ENCODE assay signal across 9 mouse cellular contexts in the genomic region with DNA sequence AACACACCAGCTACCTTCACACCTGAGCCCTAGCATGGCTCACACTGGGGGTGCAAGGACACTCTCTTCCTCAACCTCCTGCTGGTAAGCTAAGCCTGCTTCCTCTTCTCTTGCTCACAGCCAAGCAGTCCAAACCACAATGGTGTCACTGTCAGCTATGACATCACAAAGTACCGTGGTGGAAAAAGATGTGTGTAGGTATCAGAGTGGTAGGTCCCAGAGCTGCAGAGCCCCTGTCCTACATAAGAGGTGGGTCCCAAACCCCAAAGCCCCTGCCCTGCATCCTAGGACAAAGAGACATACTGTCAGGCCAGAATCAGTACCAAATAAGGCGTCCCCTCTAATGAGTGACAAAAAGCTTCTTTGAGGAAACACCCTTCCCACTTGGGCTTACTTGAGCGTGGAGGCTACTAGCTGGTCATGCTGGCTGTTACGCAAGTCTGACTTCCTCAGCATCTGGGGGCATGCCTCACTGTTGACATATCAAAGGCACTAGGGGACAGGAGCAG. TPM values are rescaled to one million over a fixed set of nuclear protein-coding genes. Genes with fewer than 3 reads are reported as not detected.
A peak's percentile ranks its signal among the peaks of the same experiment; 100 is the strongest.
DNase-seq lines count a peak whose midpoint lies in the region; ATAC-seq and TF ChIP-seq lines count a peak whose summit lies in the region.
"Had no signal": no experiment of that assay in that cellular context is flagged by ENCODE, and none has a peak within 500 bp of the region (broad histone marks: within the 10 kb centered on the region; RNA-seq: fewer than 3 reads in every experiment).

No protein-coding gene starts in this region.

- no peak for TF ChIP-seq CTCF in embryonic fibroblast, embryonic 13.5 days (IDR thresholded peaks at IDR 0.05; ENCODE audit: borderline replicate concordance, insufficient read depth, low read length)
- no peak for TF ChIP-seq CTCF in small intestine, adult 2 months (IDR thresholded peaks at IDR 0.05; ENCODE audit: extremely low read depth, insufficient read length, insufficient replicate concordance, low read depth, low read length)

- H3K4me2 ChIP-seq in liver, embryonic 15.5 days, result no peak overlapping the region
- no peak overlapping the region for H3K4me2 ChIP-seq in forebrain, embryonic 13.5 days

- 24% methylated on average over 4 of the region's 4 CpGs for WGBS in liver, embryonic 15.5 days (ENCODE audit: insufficient replicate concordance)
- 66% methylated on average over 4 of the region's 4 CpGs for WGBS in small intestine, adult 2 months
- 79% methylated on average over 4 of the region's 4 CpGs for WGBS in forebrain, embryonic 10.5 days
- 85% methylated on average over 4 of the region's 4 CpGs for WGBS in forebrain, embryonic 13.5 days

- no peak overlapping the region for H3K4me3 ChIP-seq in embryonic fibroblast, embryonic 13.5 days (ENCODE audit: insufficient read depth, low read length)
- no peak overlapping the region for H3K4me3 ChIP-seq in liver, embryonic 15.5 days (replicated peaks)
- H3K4me3 ChIP-seq in small intestine, adult 2 months (ENCODE audit: low read depth, low read length), result no peak overlapping the region
- H3K4me3 ChIP-seq in forebrain, embryonic 10.5 days, result no peak overlapping the region
- no peak overlapping the region for H3K4me3 ChIP-seq in forebrain, embryonic 13.5 days

- H3K27me3 ChIP-seq in liver, embryonic 15.5 days, result peaks cover 4% of the 10 kb centered on the region; the same call in 1 of the 2 replicates
- no peaks in the 10 kb centered on the region for H3K27me3 ChIP-seq in small intestine, adult 2 months (ENCODE audit: control insufficient read depth, insufficient read depth, low read length)
- H3K27me3 ChIP-seq in forebrain, embryonic 10.5 days (ENCODE audit: poor library complexity, severe bottlenecking), result peaks cover 16% of the 10 kb centered on the region
- H3K27me3 ChIP-seq in forebrain, embryonic 13.5 days, result peaks cover 6% of the 10 kb centered on the region

- peak overlapping the region; percentile 83 for H3K27ac ChIP-seq in embryonic fibroblast, embryonic 13.5 days (ENCODE audit: insufficient read depth, low read length)
- 0 out of 2 replicates have a peak overlapping the region, but pooled peaks have one; percentile 41 for H3K27ac ChIP-seq in liver, embryonic 15.5 days (replicated peaks)
- peak overlapping the region; percentile 71 for H3K27ac ChIP-seq in small intestine, adult 2 months (ENCODE audit: insufficient read depth, low read depth, low read length)
- no peak overlapping the region for H3K27ac ChIP-seq in forebrain, embryonic 10.5 days
- H3K27ac ChIP-seq in forebrain, embryonic 13.5 days, result no peak overlapping the region

- peaks cover 10% of the 10 kb centered on the region; the same call in 1 of the 2 replicates for H3K4me1 ChIP-seq in embryonic fibroblast, embryonic 13.5 days (ENCODE audit: control insufficient read depth, insufficient read depth, low read length)
- H3K4me1 ChIP-seq in liver, embryonic 15.5 days (replicated peaks), result peaks cover 17% of the 10 kb centered on the region
- peaks cover 12% of the 10 kb centered on the region for H3K4me1 ChIP-seq in small intestine, adult 2 months (ENCODE audit: control insufficient read depth, insufficient read depth, insufficient read length, low read length)
- peaks cover 4% of the 10 kb centered on the region for H3K4me1 ChIP-seq in forebrain, embryonic 10.5 days
- H3K4me1 ChIP-seq in forebrain, embryonic 13.5 days, result no peaks in the 10 kb centered on the region

- H3K9ac ChIP-seq in liver, embryonic 15.5 days, result no peak overlapping the region
- H3K9ac ChIP-seq in forebrain, embryonic 13.5 days, result no peak overlapping the region

- no peak for TF ChIP-seq POLR2A in embryonic fibroblast, embryonic 13.5 days (IDR thresholded peaks at IDR 0.05; ENCODE audit: low read depth, low read length)
- TF ChIP-seq POLR2A in small intestine, adult 2 months (IDR thresholded peaks at IDR 0.05; ENCODE audit: low read depth, low read length), result no peak

- H3K36me3 ChIP-seq in liver, embryonic 15.5 days (replicated peaks), result no peaks in the 10 kb centered on the region
- no peaks in the 10 kb centered on the region for H3K36me3 ChIP-seq in small intestine, adult 2 months (ENCODE audit: control insufficient read depth, insufficient read depth, low read length)
- H3K36me3 ChIP-seq in forebrain, embryonic 10.5 days (replicated peaks), result no peaks in the 10 kb centered on the region
- no peaks in the 10 kb centered on the region for H3K36me3 ChIP-seq in forebrain, embryonic 13.5 days (ENCODE audit: poor library complexity, severe bottlenecking)

- peak; percentile 56 for DNase-seq in gastrocnemius, adult 18-20 months (ENCODE audit: low spot score)
- DNase-seq in gastrocnemius, postnatal 10 days, result no peak
- DNase-seq in forebrain, embryonic 10.5 days (ENCODE audit: extremely low spot score, low spot score), result no peak
- DNase-seq in retina, embryonic 14.5 days (ENCODE audit: low spot score), result no peak
- DNase-seq: cerebellum, postnatal 25 days had no signal

- peak; percentile 55 for ATAC-seq in liver, embryonic 15.5 days (ENCODE audit: insufficient read depth)
- ATAC-seq in forebrain, embryonic 13.5 days, result no peak

- H3K9me3 ChIP-seq in liver, embryonic 15.5 days (replicated peaks), result no peaks in the 10 kb centered on the region
- H3K9me3 ChIP-seq in forebrain, embryonic 10.5 days, result no peaks in the 10 kb centered on the region
- no peaks in the 10 kb centered on the region for H3K9me3 ChIP-seq in forebrain, embryonic 13.5 days (replicated peaks)

RNA-seq across cellular contexts. Expression of a gene that starts 5.9 kb away (rescaled TPM):
- total RNA-seq in gastrocnemius, adult 18-20 months (2021), result 1 to 10 TPM; 1.5 to 2.9 TPM
- total RNA-seq in gastrocnemius, postnatal 10 days (2021), result 1 to 10 TPM; 4.4 to 5.8 TPM
- 30.2 and 40.7 TPM in 2 replicates for polyA plus RNA-seq in embryonic fibroblast, embryonic 13.5 days (2011; ENCODE audit: insufficient read length, low read depth, missing spikeins)
- polyA plus RNA-seq in liver, embryonic 15.5 days (2015; fragmentation: Nextera tagmentation; extraction: Ambion mirVana), result 7.7 and 9.3 TPM in 2 replicates
- 13.5 and 14.2 TPM in 2 replicates for polyA plus RNA-seq in small intestine, adult 2 months (2012; rRNA removed)
- 2.1 and 2.5 TPM in 2 replicates for polyA plus RNA-seq in forebrain, embryonic 10.5 days (2016; fragmentation: Nextera tagmentation; extraction: Ambion mirVana)
- 1.6 and 1.8 TPM in 2 replicates for polyA plus RNA-seq in forebrain, embryonic 13.5 days (2015; fragmentation: Nextera tagmentation; extraction: Ambion mirVana)

RNA-seq across cellular contexts. Expression of a gene that starts 46.0 kb away (rescaled TPM):
- 10 to 100 TPM; 28.7 to 34.3 TPM for total RNA-seq in gastrocnemius, adult 18-20 months (2021)
- 10 to 100 TPM; 26.3 to 27.2 TPM for total RNA-seq in gastrocnemius, postnatal 10 days (2021)
- polyA plus RNA-seq in embryonic fibroblast, embryonic 13.5 days (2011; ENCODE audit: insufficient read length, low read depth, missing spikeins), result 19.4 and 28.9 TPM in 2 replicates
- polyA plus RNA-seq in liver, embryonic 15.5 days (2015; fragmentation: Nextera tagmentation; extraction: Ambion mirVana), result 3.5 and 3.9 TPM in 2 replicates
- 5.0 and 11.9 TPM in 2 replicates for polyA plus RNA-seq in small intestine, adult 2 months (2012; rRNA removed)
- 4.4 and 5.8 TPM in 2 replicates for polyA plus RNA-seq in forebrain, embryonic 10.5 days (2016; fragmentation: Nextera tagmentation; extraction: Ambion mirVana)
- polyA plus RNA-seq in forebrain, embryonic 13.5 days (2015; fragmentation: Nextera tagmentation; extraction: Ambion mirVana), result 7.7 and 7.8 TPM in 2 replicates

Comparison
In these comparisons a context has a peak if more than half of its experiments do, and no peak if none do; other contexts are left out.
1. H3K27ac ChIP-seq: peak in embryonic fibroblast, embryonic 13.5 days (single experiment), liver, embryonic 15.5 days (single experiment) and small intestine, adult 2 months (single experiment); none in forebrain, embryonic 10.5 days (single experiment) and forebrain, embryonic 13.5 days (single experiment).